8 mouse cellular contexts compared by ENCODE assay signal in genomic region chr13:57549743-57550142, GRCm38 (mm10).
DNase-seq lines count a peak whose midpoint lies in the region; ATAC-seq and TF ChIP-seq lines count a peak whose summit lies in the region.

No protein-coding gene starts in this region.

- no peaks in the 10 kb centered on the region for H3K27me3 ChIP-seq in kidney, postnatal 0 days (ENCODE audit: insufficient read depth, low read length)
- no peaks in the 10 kb centered on the region for H3K27me3 ChIP-seq in kidney, embryonic 14.5 days (ENCODE audit: control insufficient read depth, insufficient read depth, low read length)
- H3K27me3 ChIP-seq in embryonic facial prominence, embryonic 11.5 days (ENCODE audit: control insufficient read depth, insufficient read depth, low read length), result no peaks in the 10 kb centered on the region
- H3K27me3 ChIP-seq in midbrain, postnatal 0 days (ENCODE audit: insufficient read depth, low read length), result no peaks in the 10 kb centered on the region

- no peaks in the 10 kb centered on the region for H3K36me3 ChIP-seq in kidney, postnatal 0 days (ENCODE audit: insufficient read depth, low read length)
- no peaks in the 10 kb centered on the region for H3K36me3 ChIP-seq in kidney, embryonic 14.5 days (ENCODE audit: control insufficient read depth, insufficient read depth, low read length)
- no peaks in the 10 kb centered on the region for H3K36me3 ChIP-seq in embryonic facial prominence, embryonic 11.5 days (replicated peaks; ENCODE audit: control insufficient read depth, insufficient read depth, low read depth, low read length)
- no peaks in the 10 kb centered on the region for H3K36me3 ChIP-seq in midbrain, postnatal 0 days (ENCODE audit: insufficient read depth, low read length)

- no peak overlapping the region for H3K27ac ChIP-seq in kidney, postnatal 0 days
- H3K27ac ChIP-seq in kidney, embryonic 14.5 days (ENCODE audit: low read depth, low read length), result no peak overlapping the region
- no peak overlapping the region for H3K27ac ChIP-seq in embryonic facial prominence, embryonic 11.5 days (replicated peaks; ENCODE audit: low read depth, low read length)
- H3K27ac ChIP-seq in midbrain, postnatal 0 days (ENCODE audit: low read depth, low read length), result no peak overlapping the region

- peak; percentile 10 for DNase-seq in adrenal gland, postnatal 10 days
- DNase-seq in adrenal gland, postnatal 25 days, result no peak
- peak; percentile 75 for DNase-seq in kidney, postnatal 0 days (ENCODE audit: low spot score)
- DNase-seq in embryonic facial prominence, embryonic 11.5 days (ENCODE audit: low spot score), result peak; percentile 78
- peak; percentile 48 for DNase-seq in midbrain, postnatal 0 days (ENCODE audit: low spot score)
- no peak for DNase-seq in left cerebral cortex, postnatal 36 days (ENCODE audit: low spot score in 2 of 2)
- no peak for DNase-seq in layer of hippocampus, adult 11-12 months (ENCODE audit: low spot score)

- TF ChIP-seq CTCF in kidney, postnatal 0 days (IDR thresholded peaks at IDR 0.05; ENCODE audit: low read depth), result peak; percentile 82
- peak; percentile 75 for TF ChIP-seq CTCF in midbrain, postnatal 0 days (IDR thresholded peaks at IDR 0.05)

- WGBS in kidney, postnatal 0 days, result 23% methylated on average over 5 of the region's 5 CpGs
- WGBS in kidney, embryonic 14.5 days, result 33% methylated on average over 5 of the region's 5 CpGs
- WGBS in embryonic facial prominence, embryonic 11.5 days, result 23% methylated on average over 5 of the region's 5 CpGs
- 29% methylated on average over 5 of the region's 5 CpGs for whole genome bisulfite sequencing in midbrain, postnatal 0 days

- H3K4me3 ChIP-seq in kidney, postnatal 0 days (replicated peaks; ENCODE audit: low read depth, low read length), result no peak overlapping the region
- no peak overlapping the region for H3K4me3 ChIP-seq in kidney, embryonic 14.5 days (ENCODE audit: low read length)
- H3K4me3 ChIP-seq in embryonic facial prominence, embryonic 11.5 days (ENCODE audit: low read depth, low read length), result no peak overlapping the region
- H3K4me3 ChIP-seq in midbrain, postnatal 0 days (ENCODE audit: low read depth, low read length), result no peak overlapping the region

- H3K4me2 ChIP-seq in kidney, postnatal 0 days (ENCODE audit: low read length), result no peak overlapping the region
- no peak overlapping the region for H3K4me2 ChIP-seq in kidney, embryonic 14.5 days (replicated peaks; ENCODE audit: low read depth, low read length)
- H3K4me2 ChIP-seq in embryonic facial prominence, embryonic 11.5 days (ENCODE audit: low read depth, low read length), result no peak overlapping the region
- H3K4me2 ChIP-seq in midbrain, postnatal 0 days (ENCODE audit: low read depth, low read length, poor library complexity, severe bottlenecking), result no peak overlapping the region

- intact Hi-C loops in left cerebral cortex, postnatal 36 days (cut with DNase I), result no loop called here

- no peak overlapping the region for H3K9ac ChIP-seq in kidney, postnatal 0 days (ENCODE audit: low read depth, low read length)
- H3K9ac ChIP-seq in kidney, embryonic 14.5 days (ENCODE audit: low read depth, low read length), result no peak overlapping the region
- no peak overlapping the region for H3K9ac ChIP-seq in embryonic facial prominence, embryonic 11.5 days (replicated peaks; ENCODE audit: low read length)
- no peak overlapping the region for H3K9ac ChIP-seq in midbrain, postnatal 0 days (replicated peaks; ENCODE audit: low read length, poor library complexity, severe bottlenecking)

- ATAC-seq in kidney, postnatal 0 days (replicated peaks; ENCODE audit: low FRiP score, low read depth), result no peak
- ATAC-seq in kidney, embryonic 14.5 days (ENCODE audit: low FRiP score, low TSS enrichment), result no peak
- no peak for ATAC-seq in embryonic facial prominence, embryonic 11.5 days (replicated peaks; ENCODE audit: insufficient number of reproducible peaks, low FRiP score, low TSS enrichment, low read depth)
- ATAC-seq in midbrain, postnatal 0 days (ENCODE audit: low FRiP score), result no peak

- H3K4me1 ChIP-seq in kidney, postnatal 0 days (replicated peaks; ENCODE audit: insufficient read depth, low read length), result no peaks in the 10 kb centered on the region
- no peaks in the 10 kb centered on the region for H3K4me1 ChIP-seq in kidney, embryonic 14.5 days (ENCODE audit: control insufficient read depth, insufficient read depth, low read length)
- no peaks in the 10 kb centered on the region for H3K4me1 ChIP-seq in embryonic facial prominence, embryonic 11.5 days (ENCODE audit: control insufficient read depth, insufficient read depth, low read length)
- no peaks in the 10 kb centered on the region for H3K4me1 ChIP-seq in midbrain, postnatal 0 days (ENCODE audit: insufficient read depth, low read length)

- no peaks in the 10 kb centered on the region for H3K9me3 ChIP-seq in kidney, postnatal 0 days (replicated peaks; ENCODE audit: low read length)
- H3K9me3 ChIP-seq in kidney, embryonic 14.5 days (ENCODE audit: control insufficient read depth, low read length), result no peaks in the 10 kb centered on the region
- no peaks in the 10 kb centered on the region for H3K9me3 ChIP-seq in embryonic facial prominence, embryonic 11.5 days (replicated peaks; ENCODE audit: control insufficient read depth, low read length)
- H3K9me3 ChIP-seq in midbrain, postnatal 0 days (ENCODE audit: low read length), result no peaks in the 10 kb centered on the region

Comparison
In these comparisons a context has a peak if more than half of its experiments do, and no peak if none do; other contexts are left out.
1. DNase-seq: peak in adrenal gland, postnatal 10 days (single experiment), kidney, postnatal 0 days (single experiment), embryonic facial prominence, embryonic 11.5 days (single experiment) and midbrain, postnatal 0 days (single experiment); none in adrenal gland, postnatal 25 days (single experiment), left cerebral cortex, postnatal 36 days (0 of 2) and layer of hippocampus, adult 11-12 months (single experiment).